Mouse (Mus musculus) small intestine, adult 2 months (tissue): ENCODE measurements around the gene Trim38.

Experiments used
- CTCF ChIP-seq: fragments of 200-500 bp; IDR thresholded peaks from 2 replicates; pipeline ENCODE4 v1.5.1; 2012; ENCODE audit warnings: low read depth, mild to moderate bottlenecking, control low read depth, inconsistent platforms, low read length, moderate library complexity, mixed read lengths; ENCODE audit not compliant: insufficient replicate concordance, insufficient read length; ENCODE audit errors: extremely low read depth
- POLR2A ChIP-seq: fragments of 200-500 bp; IDR thresholded peaks from 2 replicates; pipeline ENCODE4 v1.6.1; 2012; ENCODE audit warnings: low read depth, mild to moderate bottlenecking, control low read depth, inconsistent platforms, low read length, moderate library complexity

GRCm38 (mm10) chr13:23792520-23792919 is 22.8 kb downstream of the Trim38 start:
- TF ChIP-seq CTCF (no peak), POLR2A (no peak)
